Mouse (Mus musculus): ENCODE data around the gene Add2. TPM values are rescaled to one million over a fixed set of nuclear protein-coding genes. Genes with fewer than 3 reads are reported as not detected.

Add2 gene
- polyA plus RNA-seq, 1 experiment = 121 TPM

GRCm38 (mm10) chr6:86073882-86074281 lies 45.4 kb downstream of the Add2 start:
- Histone ChIP-seq H3K27ac (ENCODE audit: insufficient read depth, low read length) (no peak overlapping the region), H3K4me3 (ENCODE audit: insufficient read depth, low read length) (no peak overlapping the region), H3K4me1 (ENCODE audit: control insufficient read depth, insufficient read depth, low read length) (peaks cover 38% of the 10 kb centered on the region)
- TF ChIP-seq CTCF (IDR thresholded peaks at IDR 0.05; ENCODE audit: extremely low read depth, insufficient read depth, low read length) = no peak
- no peak for TF ChIP-seq POLR2A (IDR thresholded peaks at IDR 0.05; ENCODE audit: extremely low read depth, insufficient read depth, low read length)

- peaks cover 36% of the 10 kb centered on the region for H3K4me1 ChIP-seq (ENCODE audit: control insufficient read depth, insufficient read depth, low read length)
- H3K4me3 ChIP-seq (ENCODE audit: insufficient read depth, low read length) = no peak overlapping the region
- peak overlapping the region; percentile 62 for H3K27ac ChIP-seq (ENCODE audit: insufficient read depth, low read length)
- no peak for TF ChIP-seq POLR2A (IDR thresholded peaks at IDR 0.05; ENCODE audit: extremely low read depth, insufficient read depth, low read length)
- TF ChIP-seq CTCF (IDR thresholded peaks at IDR 0.05; ENCODE audit: extremely low read depth, insufficient read depth, low read length) = no peak
Measured at GRCm38 (mm10) chr6:86074538-86075204, 46.2 kb downstream of the Add2 start.

- no peak for TF ChIP-seq CTCF (IDR thresholded peaks at IDR 0.05; ENCODE audit: extremely low read depth, insufficient read depth, low read length)
- peaks cover 25% of the 10 kb centered on the region for H3K4me1 ChIP-seq (ENCODE audit: control insufficient read depth, insufficient read depth, low read length)
- no peak overlapping the region for H3K4me3 ChIP-seq (ENCODE audit: insufficient read depth, low read length)
- H3K27ac ChIP-seq (ENCODE audit: insufficient read depth, low read length) = no peak overlapping the region
Measured at GRCm38 (mm10) chr6:86076525-86076924, 48.0 kb downstream of the Add2 start.

GRCm38 (mm10) chr6:86077880-86078279 lies 49.4 kb downstream of the Add2 start:
- Histone ChIP-seq H3K4me1 (ENCODE audit: control insufficient read depth, insufficient read depth, low read length) (peaks cover 26% of the 10 kb centered on the region), H3K4me3 (ENCODE audit: insufficient read depth, low read length) (no peak overlapping the region), H3K27ac (ENCODE audit: insufficient read depth, low read length) (0 out of 2 replicates have a peak overlapping the region, but pooled peaks have one; percentile 44)
- TF ChIP-seq CTCF (IDR thresholded peaks at IDR 0.05; ENCODE audit: extremely low read depth, insufficient read depth, low read length) (no peak), POLR2A (IDR thresholded peaks at IDR 0.05; ENCODE audit: extremely low read depth, insufficient read depth, low read length) (no peak)

GRCm38 (mm10) chr6:86078361-86079010 lies 50.0 kb downstream of the Add2 start:
- 0 out of 2 replicates have a peak overlapping the region, but pooled peaks have one; percentile 44 for H3K27ac ChIP-seq (ENCODE audit: insufficient read depth, low read length)
- peaks cover 26% of the 10 kb centered on the region for H3K4me1 ChIP-seq (ENCODE audit: control insufficient read depth, insufficient read depth, low read length)
- H3K4me3 ChIP-seq (ENCODE audit: insufficient read depth, low read length) = no peak overlapping the region
- no peak for TF ChIP-seq POLR2A (IDR thresholded peaks at IDR 0.05; ENCODE audit: extremely low read depth, insufficient read depth, low read length)
- no peak for TF ChIP-seq CTCF (IDR thresholded peaks at IDR 0.05; ENCODE audit: extremely low read depth, insufficient read depth, low read length)

GRCm38 (mm10) chr6:86079323-86079722 lies 50.8 kb downstream of the Add2 start:
- Histone ChIP-seq H3K27ac (ENCODE audit: insufficient read depth, low read length) (no peak overlapping the region), H3K4me3 (ENCODE audit: insufficient read depth, low read length) (no peak overlapping the region)
- TF ChIP-seq CTCF (IDR thresholded peaks at IDR 0.05; ENCODE audit: extremely low read depth, insufficient read depth, low read length) = no peak
- no peak for TF ChIP-seq POLR2A (IDR thresholded peaks at IDR 0.05; ENCODE audit: extremely low read depth, insufficient read depth, low read length)

GRCm38 (mm10) chr6:86085518-86085917 lies 57.0 kb downstream of the Add2 start:
- TF ChIP-seq POLR2A (IDR thresholded peaks at IDR 0.05; ENCODE audit: extremely low read depth, insufficient read depth, low read length) = no peak
- TF ChIP-seq CTCF (IDR thresholded peaks at IDR 0.05; ENCODE audit: extremely low read depth, insufficient read depth, low read length) = peak; percentile 74
- H3K4me1 ChIP-seq (ENCODE audit: control insufficient read depth, insufficient read depth, low read length) = peaks cover 10% of the 10 kb centered on the region
- no peak overlapping the region for H3K27ac ChIP-seq (ENCODE audit: insufficient read depth, low read length)
- no peak overlapping the region for H3K4me3 ChIP-seq (ENCODE audit: insufficient read depth, low read length)

More at GRCm38 (mm10) chr6:86079323-86079722, 50.8 kb downstream of the Add2 start:
- peaks cover 21% of the 10 kb centered on the region for H3K4me1 ChIP-seq (ENCODE audit: control insufficient read depth, insufficient read depth, low read length)

- H3K4me1 ChIP-seq (ENCODE audit: control insufficient read depth, insufficient read depth, low read length) = peaks cover 3% of the 10 kb centered on the region
- H3K27ac ChIP-seq (ENCODE audit: insufficient read depth, low read length) = peak overlapping the region; percentile 79
- no peak for TF ChIP-seq POLR2A (IDR thresholded peaks at IDR 0.05; ENCODE audit: extremely low read depth, insufficient read depth, low read length)
- TF ChIP-seq CTCF (IDR thresholded peaks at IDR 0.05; ENCODE audit: extremely low read depth, insufficient read depth, low read length) = no peak
- H3K4me3 ChIP-seq (ENCODE audit: insufficient read depth, low read length) = no peak overlapping the region
Measured at GRCm38 (mm10) chr6:86086851-86087571, 58.5 kb downstream of the Add2 start.

GRCm38 (mm10) chr6:86087813-86088212 lies 59.3 kb downstream of the Add2 start:
- TF ChIP-seq CTCF (IDR thresholded peaks at IDR 0.05; ENCODE audit: extremely low read depth, insufficient read depth, low read length) = no peak
- TF ChIP-seq POLR2A (IDR thresholded peaks at IDR 0.05; ENCODE audit: extremely low read depth, insufficient read depth, low read length) = 0 out of 2 replicates have a peak, but pooled peaks have one; percentile 31
- H3K4me3 ChIP-seq (ENCODE audit: insufficient read depth, low read length) = no peak overlapping the region
- H3K27ac ChIP-seq (ENCODE audit: insufficient read depth, low read length) = no peak overlapping the region
- peaks cover 2% of the 10 kb centered on the region for H3K4me1 ChIP-seq (ENCODE audit: control insufficient read depth, insufficient read depth, low read length)

Measured in cortical plate, adult 2 months (tissue).